ENCODE assay signal across 8 mouse cellular contexts in genomic region chr10:83785003-83785402, GRCm38 (mm10).
DNase-seq lines count a peak whose midpoint lies in the region; ATAC-seq and TF ChIP-seq lines count a peak whose summit lies in the region.

No protein-coding gene starts in this region.

- no peaks in the 10 kb centered on the region for H3K27me3 ChIP-seq in heart, adult 2 months (ENCODE audit: control insufficient read depth, insufficient read depth, low read length)
- H3K27me3 ChIP-seq in spleen, adult 2 months (ENCODE audit: control insufficient read depth, insufficient read depth, low read length), result no peaks in the 10 kb centered on the region
- H3K27me3 ChIP-seq in embryonic facial prominence, embryonic 11.5 days (ENCODE audit: control insufficient read depth, insufficient read depth, low read length), result no peaks in the 10 kb centered on the region
- no peaks in the 10 kb centered on the region for H3K27me3 ChIP-seq in limb, embryonic 14.5 days (ENCODE audit: control insufficient read depth, insufficient read depth, low read length)

- H3K9ac ChIP-seq in heart, adult 2 months (ENCODE audit: low read depth, low read length), result no peak overlapping the region
- H3K9ac ChIP-seq in embryonic facial prominence, embryonic 11.5 days (replicated peaks; ENCODE audit: low read length), result no peak overlapping the region
- no peak overlapping the region for H3K9ac ChIP-seq in limb, embryonic 14.5 days (ENCODE audit: low read depth, low read length, severe bottlenecking)

- DNase-seq in heart, adult 2 months, result no peak
- no peak for DNase-seq in heart, adult 9 months (ENCODE audit: low spot score in 2 of 2)
- no peak for DNase-seq in spleen, adult 2 months (ENCODE audit: low read depth in 1 of 2, low spot score in 2 of 2)
- no peak for DNase-seq in spleen, adult 12 weeks (ENCODE audit: low spot score)
- DNase-seq in embryonic facial prominence, embryonic 11.5 days (ENCODE audit: low spot score), result peak; percentile 59
- peak; percentile 25 for DNase-seq in limb, embryonic 14.5 days (ENCODE audit: low spot score)
- peak; percentile 50 for DNase-seq in thymus, postnatal 4 days

- H3K79me2 ChIP-seq in heart, adult 2 months (replicated peaks; ENCODE audit: control insufficient read depth, insufficient read depth, low read length), result no peaks in the 10 kb centered on the region

- 34% methylated on average over 5 of the region's 5 CpGs for WGBS in heart, adult 2 months
- 35% methylated on average over 5 of the region's 5 CpGs for WGBS in spleen, adult 2 months
- WGBS in embryonic facial prominence, embryonic 11.5 days, result 38% methylated on average over 5 of the region's 5 CpGs
- 30% methylated on average over 5 of the region's 5 CpGs for WGBS in limb, embryonic 14.5 days

- no peak for TF ChIP-seq POLR2A in heart, adult 2 months (IDR thresholded peaks at IDR 0.05; ENCODE audit: insufficient read depth, low read depth, low read length)
- TF ChIP-seq POLR2A in spleen, adult 2 months (IDR thresholded peaks at IDR 0.05; ENCODE audit: low read depth, low read length), result no peak
- no peak for TF ChIP-seq POLR2A in limb, embryonic 14.5 days (IDR thresholded peaks at IDR 0.05; ENCODE audit: borderline replicate concordance, extremely low read depth, insufficient read depth, insufficient read length)

- no peak overlapping the region for H3K4me3 ChIP-seq in heart, adult 2 months
- no peak overlapping the region for H3K4me3 ChIP-seq in spleen, adult 2 months (ENCODE audit: extremely low read depth, insufficient read depth, insufficient read length)
- H3K4me3 ChIP-seq in embryonic facial prominence, embryonic 11.5 days (ENCODE audit: low read depth, low read length), result no peak overlapping the region
- no peak overlapping the region for H3K4me3 ChIP-seq in limb, embryonic 14.5 days (replicated peaks; ENCODE audit: low read length)

- no peaks in the 10 kb centered on the region; the same call in 1 of the 2 replicates for H3K36me3 ChIP-seq in heart, adult 2 months (ENCODE audit: control insufficient read depth, insufficient read depth, low read length)
- no peaks in the 10 kb centered on the region for H3K36me3 ChIP-seq in spleen, adult 2 months (ENCODE audit: control insufficient read depth, insufficient read depth, low read length)
- no peaks in the 10 kb centered on the region for H3K36me3 ChIP-seq in embryonic facial prominence, embryonic 11.5 days (replicated peaks; ENCODE audit: control insufficient read depth, insufficient read depth, low read depth, low read length)
- H3K36me3 ChIP-seq in limb, embryonic 14.5 days (ENCODE audit: control insufficient read depth, insufficient read depth, low read length), result no peaks in the 10 kb centered on the region

- peak; percentile 81 for TF ChIP-seq CTCF in heart, adult 2 months (IDR thresholded peaks at IDR 0.05)
- peak; percentile 32; the same call in 1 of the 2 replicates for TF ChIP-seq CTCF in spleen, adult 2 months (IDR thresholded peaks at IDR 0.05; ENCODE audit: extremely low read depth, insufficient read depth, insufficient read length, insufficient replicate concordance)

- H3K27ac ChIP-seq in heart, adult 2 months, result no peak overlapping the region
- no peak overlapping the region for H3K27ac ChIP-seq in spleen, adult 2 months (ENCODE audit: insufficient read depth, low read length)
- no peak overlapping the region for H3K27ac ChIP-seq in embryonic facial prominence, embryonic 11.5 days (replicated peaks; ENCODE audit: low read depth, low read length)
- H3K27ac ChIP-seq in limb, embryonic 14.5 days (replicated peaks; ENCODE audit: low read depth, low read length), result peak overlapping the region; percentile 50; the same call in 1 of the 2 replicates

- ATAC-seq in embryonic facial prominence, embryonic 11.5 days (replicated peaks; ENCODE audit: insufficient number of reproducible peaks, low FRiP score, low TSS enrichment, low read depth), result no peak
- peak; percentile 57; the same call in 1 of the 2 replicates for ATAC-seq in limb, embryonic 14.5 days (ENCODE audit: low FRiP score, low read depth)
- ATAC-seq in cerebellum, adult (ENCODE audit: insufficient number of reproducible peaks, low FRiP score, low TSS enrichment), result no peak

- H3K9me3 ChIP-seq in embryonic facial prominence, embryonic 11.5 days (replicated peaks; ENCODE audit: control insufficient read depth, low read length), result no peaks in the 10 kb centered on the region
- H3K9me3 ChIP-seq in limb, embryonic 14.5 days (ENCODE audit: control insufficient read depth, low read length), result no peaks in the 10 kb centered on the region

- peaks cover 4% of the 10 kb centered on the region for H3K4me1 ChIP-seq in heart, adult 2 months (ENCODE audit: control insufficient read depth, insufficient read depth, low read length)
- no peaks in the 10 kb centered on the region for H3K4me1 ChIP-seq in spleen, adult 2 months (ENCODE audit: control insufficient read depth, insufficient read depth, insufficient read length)
- no peaks in the 10 kb centered on the region for H3K4me1 ChIP-seq in embryonic facial prominence, embryonic 11.5 days (ENCODE audit: control insufficient read depth, insufficient read depth, low read length)
- H3K4me1 ChIP-seq in limb, embryonic 14.5 days (ENCODE audit: control insufficient read depth, insufficient read depth, low read length), result peaks cover 18% of the 10 kb centered on the region

- intact Hi-C loops in heart, adult 2 months (cut with DNase I), result no loop called here

- no peak for TF ChIP-seq EP300 in heart, adult 2 months (IDR thresholded peaks at IDR 0.05; ENCODE audit: insufficient read depth, low read depth, low read length)

- no peak overlapping the region for H3K4me2 ChIP-seq in embryonic facial prominence, embryonic 11.5 days (ENCODE audit: low read depth, low read length)
- no peak overlapping the region for H3K4me2 ChIP-seq in limb, embryonic 14.5 days (replicated peaks; ENCODE audit: low read depth, low read length, severe bottlenecking)

Comparison
In these comparisons a context has a peak if more than half of its experiments do, and no peak if none do; other contexts are left out.
1. DNase-seq: peak in embryonic facial prominence, embryonic 11.5 days (single experiment), limb, embryonic 14.5 days (single experiment) and thymus, postnatal 4 days (single experiment); none in heart, adult 2 months (0 of 2), heart, adult 9 months (0 of 2), spleen, adult 2 months (0 of 2) and spleen, adult 12 weeks (single experiment).